Mouse (Mus musculus) yolk sac, embryonic 10.5 days (tissue): ENCODE results near the gene Caskin2.

ENCODE experiments used
- DNase-seq: peaks from one replicate; pipeline ENCODE4 v3.0.0-alpha.2; 2017; ENCODE audit warnings: low spot score

The Caskin2 gene

GRCm38 (mm10) chr11:115831518-115831917 is 18.1 kb upstream of the Caskin2 start:
- DNase-seq, result peak; percentile 75

DNA sequence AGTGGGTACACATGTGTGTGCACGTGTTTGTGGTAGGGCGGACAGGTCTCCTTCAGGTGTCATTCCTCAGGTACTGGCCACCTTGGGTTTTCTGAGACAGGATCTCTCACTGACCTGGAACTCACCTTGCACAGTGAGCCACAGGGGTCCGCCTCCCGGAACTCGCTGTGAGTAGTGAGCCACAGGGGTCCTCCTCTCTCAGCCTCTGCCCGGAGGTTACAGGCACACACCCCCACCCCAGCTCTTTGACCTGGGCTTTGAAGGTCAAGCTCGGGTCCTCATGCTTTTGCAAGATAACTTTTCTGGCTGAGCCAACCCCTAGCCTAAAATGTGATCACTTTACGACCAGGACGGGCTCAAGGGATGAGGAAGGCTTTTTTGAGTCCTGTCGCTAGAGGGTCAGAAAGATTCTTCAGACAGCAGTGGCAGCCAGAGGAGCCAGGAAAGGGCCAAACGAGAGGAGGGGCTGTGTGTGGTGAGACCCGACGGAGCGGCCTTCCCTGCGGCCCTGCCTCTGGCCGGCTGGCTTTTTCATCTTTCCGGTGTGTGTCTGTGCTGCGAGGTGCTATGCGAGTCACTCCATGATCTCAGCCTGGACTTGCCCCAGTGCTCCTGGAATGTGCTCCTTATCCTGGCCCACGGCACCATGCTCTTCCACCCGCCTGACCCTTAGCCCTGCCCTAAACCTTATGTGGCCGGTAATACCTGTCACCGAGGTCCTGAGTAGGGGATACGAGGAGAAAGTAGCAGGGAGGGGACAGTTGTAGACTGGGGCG is 17.3 kb upstream of the Caskin2 start:
- DNase-seq, result peak; percentile 79

DNA sequence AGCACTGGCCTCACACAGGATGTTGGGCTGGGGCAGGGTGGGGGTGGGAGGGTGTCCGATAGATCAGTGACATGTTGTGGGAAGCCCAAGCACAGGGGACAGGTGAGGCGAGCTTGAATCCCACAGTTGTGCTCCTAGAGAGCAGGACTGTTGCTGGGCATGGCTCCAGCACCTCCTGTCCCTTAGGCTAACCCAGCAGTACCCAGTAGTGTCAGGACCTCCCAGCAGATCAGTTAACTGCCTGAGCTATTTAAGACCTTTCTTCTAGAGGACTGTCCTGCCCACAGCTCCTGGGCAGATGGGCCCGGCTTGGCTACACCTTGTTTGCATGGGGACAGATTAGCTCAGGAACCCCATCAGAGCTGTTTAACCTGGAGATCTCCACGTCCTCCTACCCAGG is 15.6 kb upstream of the Caskin2 start:
- DNase-seq, result no peak

DNA sequence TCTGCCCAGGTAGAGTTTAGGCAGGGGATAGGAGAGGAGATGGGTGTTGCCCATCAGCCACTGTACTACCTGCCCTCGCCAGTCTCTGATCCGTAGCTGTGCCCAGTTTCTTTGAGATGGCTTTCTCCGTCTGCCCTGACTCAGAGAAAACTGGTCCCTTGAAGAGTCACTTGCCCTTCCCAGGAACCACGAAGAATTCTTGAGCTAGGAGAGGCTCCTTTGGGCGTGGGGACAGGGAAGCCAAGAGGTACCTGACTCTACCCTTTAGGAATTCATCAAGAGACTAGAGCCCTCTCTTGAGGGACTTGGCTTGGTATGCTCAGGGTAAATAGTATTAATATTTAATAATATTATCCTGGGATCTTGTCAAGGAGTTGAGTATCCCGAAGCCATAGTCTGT is 14.2 kb upstream of the Caskin2 start:
- no peak for DNase-seq

DNA sequence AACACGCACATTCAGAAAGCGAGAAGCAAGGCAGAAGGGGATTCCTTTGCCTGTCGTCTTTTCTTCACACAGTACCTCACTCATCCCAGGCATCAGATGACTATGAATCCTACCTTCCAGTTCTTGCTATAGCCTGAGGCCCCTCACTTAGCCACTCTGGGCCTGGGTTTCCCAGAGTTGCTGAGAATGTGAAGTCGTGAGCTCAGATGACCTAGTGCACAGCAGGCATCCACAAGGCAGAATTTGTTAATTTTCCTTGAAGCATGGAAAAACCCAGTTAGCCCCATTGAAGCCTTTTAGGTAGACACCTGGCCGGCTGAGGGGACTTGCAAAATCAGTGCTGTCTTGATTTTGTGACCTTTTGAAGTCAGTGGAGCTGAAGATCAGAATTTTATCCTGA is 13.0 kb upstream of the Caskin2 start:
- DNase-seq, result no peak

DNA sequence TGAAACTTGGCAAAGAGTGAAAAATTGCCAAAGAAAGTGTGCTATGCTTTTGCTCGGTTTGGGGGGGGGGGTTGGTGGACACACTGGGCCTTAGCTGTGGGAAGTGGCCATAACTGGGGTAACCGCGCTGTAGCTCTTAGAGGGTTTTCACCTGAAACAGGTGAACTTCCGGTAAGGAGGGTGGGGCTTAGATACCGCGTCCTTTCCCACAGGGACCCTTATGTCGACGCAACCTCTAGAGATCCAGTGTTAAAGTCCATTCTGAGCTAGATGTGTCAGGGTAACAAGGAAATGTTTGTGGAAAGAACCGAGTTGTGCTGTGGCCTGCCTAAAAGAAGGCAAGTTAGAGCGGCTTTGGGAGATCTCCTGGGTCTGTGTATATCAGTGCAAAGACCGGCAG is 11.4 kb upstream of the Caskin2 start:
- peak; percentile 57 for DNase-seq

- DNase-seq, result peak; percentile 93
Measured at GRCm38 (mm10) chr11:115823774-115824740, 10.6 kb upstream of the Caskin2 start, which contains the start of gene Llgl2. Gene Llgl2 (plus strand): TSS chr11:115824049.

- no peak for DNase-seq
Measured at GRCm38 (mm10) chr11:115821001-115821400, 7.6 kb upstream of the Caskin2 start.

DNA sequence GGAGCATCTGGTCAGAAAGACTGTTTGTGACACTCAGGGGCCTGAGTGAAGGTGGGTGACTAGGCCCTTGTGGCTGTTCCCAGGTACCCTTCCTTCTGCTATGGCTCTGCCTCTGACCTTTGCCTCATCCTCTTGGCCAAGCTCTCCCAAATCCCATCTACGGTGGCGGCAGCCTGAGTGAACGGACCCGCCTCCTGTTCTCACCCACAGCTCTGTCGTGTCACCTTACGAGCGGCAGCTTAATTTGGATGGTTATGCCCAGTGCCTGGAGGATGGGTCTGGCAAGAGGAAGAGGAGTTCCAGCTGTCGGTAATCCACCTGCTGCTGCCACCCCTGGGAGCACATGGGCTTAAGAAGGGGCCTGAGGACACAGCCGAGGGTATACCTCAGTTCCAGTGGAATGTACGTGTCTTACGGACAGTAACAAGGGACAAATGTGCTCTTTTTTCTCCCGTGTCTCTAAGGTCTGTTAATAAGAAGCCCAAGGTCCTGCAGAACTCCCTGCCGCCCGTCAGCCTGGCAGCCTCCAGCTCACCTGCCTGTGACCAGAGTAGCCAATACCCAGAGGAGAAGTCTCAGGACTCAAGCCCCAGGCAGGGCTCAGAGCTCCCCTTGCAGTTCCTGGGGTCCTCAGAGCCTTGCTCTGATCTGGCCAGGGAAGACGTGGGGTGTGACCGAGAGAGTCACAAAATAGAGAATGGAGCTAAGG is 6.6 kb upstream of the Caskin2 start:
- DNase-seq, result no peak

DNA sequence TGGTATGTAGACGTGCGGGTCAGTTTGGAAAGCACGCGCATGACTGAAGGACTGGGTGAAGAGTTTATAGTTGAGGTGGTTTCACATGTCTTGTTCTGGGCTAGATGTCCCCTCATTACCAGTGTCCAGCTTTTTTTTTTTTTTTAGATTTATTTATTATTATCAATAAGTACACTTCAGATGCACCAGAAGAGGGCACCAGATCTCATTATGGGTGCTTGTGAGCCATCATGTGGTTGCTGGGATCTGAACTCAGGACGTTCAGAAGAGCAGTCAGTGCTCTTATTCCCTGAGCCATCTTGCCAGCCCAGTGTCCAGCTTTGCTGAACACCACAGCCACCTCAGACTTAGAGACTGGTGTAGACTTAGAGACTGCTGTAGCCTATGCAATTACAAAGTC is 3.9 kb upstream of the Caskin2 start:
- no peak for DNase-seq

- peak; percentile 86 for DNase-seq
Measured at GRCm38 (mm10) chr11:115814605-115815450, 1.4 kb upstream of the Caskin2 start, which contains the start of gene Tsen54. Gene Tsen54 (plus strand): TSS chr11:115814724.

DNA sequence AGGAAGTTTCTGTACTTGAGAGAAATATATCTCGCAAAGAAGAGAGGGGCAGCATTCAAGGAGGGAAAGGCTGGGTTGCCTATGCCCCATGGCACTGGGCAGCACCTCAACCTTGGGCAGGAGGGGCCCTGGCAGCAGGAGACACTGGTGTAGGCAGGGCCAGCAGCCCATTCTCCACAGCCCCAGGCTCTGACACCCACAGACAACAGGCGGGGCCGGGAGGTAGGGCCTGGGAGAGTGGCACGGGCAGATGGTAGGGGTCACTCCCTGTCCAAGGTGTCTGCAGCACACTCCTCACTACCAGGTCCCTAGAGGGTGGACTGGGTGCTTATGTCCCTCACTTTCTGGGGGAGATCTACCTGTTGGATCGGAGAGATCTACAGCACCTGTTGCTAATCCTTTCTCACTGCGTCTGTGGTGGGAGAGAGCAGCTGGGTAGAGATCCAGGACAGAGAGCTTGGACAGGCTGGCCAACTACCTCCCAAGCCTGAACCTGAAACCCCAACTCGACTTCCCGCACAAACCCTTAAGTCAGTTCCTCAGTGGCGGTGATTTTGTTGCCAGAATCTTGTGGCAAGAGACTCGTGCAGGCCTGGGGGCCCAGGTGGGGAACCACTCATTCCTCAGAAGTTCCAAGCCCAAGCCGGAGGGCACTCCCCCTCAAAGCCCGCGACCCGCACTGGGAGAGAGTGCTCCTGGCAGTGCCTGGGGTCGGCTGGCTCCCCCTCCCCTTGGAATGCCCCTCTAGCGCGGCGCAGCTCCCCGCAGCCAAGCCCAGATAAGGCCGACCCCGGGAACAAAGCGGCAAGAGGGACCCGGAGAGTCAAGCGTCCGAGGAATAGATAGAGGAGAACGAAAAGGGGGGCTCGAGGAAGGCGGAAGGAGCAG is 662 bp downstream of the Caskin2 start:
- DNase-seq, result no peak

DNA sequence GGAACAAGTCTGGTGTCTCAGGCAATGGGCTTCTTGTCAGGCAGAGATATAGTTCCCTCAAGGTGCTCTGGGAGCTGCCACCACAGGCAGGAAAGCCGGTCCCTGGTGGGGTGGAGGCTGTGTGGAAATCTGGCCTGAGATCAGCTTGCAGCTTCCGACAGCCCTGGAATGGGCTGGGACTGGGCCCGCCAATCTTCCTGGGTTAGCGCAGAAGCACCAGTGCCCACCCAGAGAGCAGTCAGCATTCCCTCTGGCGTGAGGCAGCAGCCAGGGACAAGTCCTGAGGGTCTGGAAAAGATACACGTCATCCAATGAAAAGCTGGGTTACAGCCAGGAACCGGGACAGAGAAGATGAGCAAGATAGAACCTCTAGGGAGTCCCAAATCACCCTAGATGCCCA is 1.3 kb downstream of the Caskin2 start:
- no peak for DNase-seq

DNA sequence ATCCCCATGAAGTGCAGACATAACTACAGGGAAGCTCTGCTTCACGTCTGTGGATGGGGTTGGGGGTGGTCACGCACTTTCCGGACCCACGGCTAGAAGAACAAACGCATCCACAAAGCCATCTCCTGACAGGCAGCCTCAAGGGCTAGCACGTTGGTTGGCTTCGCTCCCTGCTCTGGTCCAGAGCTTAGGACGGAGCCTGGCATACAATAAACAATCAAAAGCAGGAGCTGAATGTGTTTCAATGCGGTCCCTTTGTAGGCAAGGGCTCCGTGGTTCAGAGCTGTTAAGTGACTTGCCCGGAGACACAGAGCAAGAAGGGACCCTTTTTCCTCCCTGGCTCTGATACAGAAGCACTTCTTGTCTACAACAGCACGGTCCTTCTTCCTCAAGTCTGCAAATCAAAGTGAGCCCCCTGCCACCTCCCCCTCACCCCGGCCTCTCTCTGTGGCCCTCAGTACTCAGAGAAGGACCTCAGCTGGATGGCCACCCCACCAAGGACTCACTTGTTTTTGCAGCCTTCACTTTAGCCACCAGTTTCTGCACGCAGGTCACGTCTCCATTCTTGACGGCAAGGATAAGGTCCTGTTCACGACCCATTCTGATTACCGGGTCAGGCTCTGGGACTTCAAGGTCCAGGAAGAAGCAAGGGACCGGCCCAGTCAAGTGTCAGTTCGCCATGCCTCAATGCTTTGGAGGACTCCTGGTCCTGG is 1.9 kb downstream of the Caskin2 start:
- no peak for DNase-seq

- no peak for DNase-seq
Measured at GRCm38 (mm10) chr11:115810377-115810776, 3.1 kb downstream of the Caskin2 start.

GRCm38 (mm10) chr11:115809311-115809781 is 4.1 kb downstream of the Caskin2 start:
- DNase-seq, result no peak

GRCm38 (mm10) chr11:115808696-115809310 is 4.6 kb downstream of the Caskin2 start:
- no peak for DNase-seq

GRCm38 (mm10) chr11:115807971-115808370 is 5.5 kb downstream of the Caskin2 start:
- DNase-seq, result no peak

DNA sequence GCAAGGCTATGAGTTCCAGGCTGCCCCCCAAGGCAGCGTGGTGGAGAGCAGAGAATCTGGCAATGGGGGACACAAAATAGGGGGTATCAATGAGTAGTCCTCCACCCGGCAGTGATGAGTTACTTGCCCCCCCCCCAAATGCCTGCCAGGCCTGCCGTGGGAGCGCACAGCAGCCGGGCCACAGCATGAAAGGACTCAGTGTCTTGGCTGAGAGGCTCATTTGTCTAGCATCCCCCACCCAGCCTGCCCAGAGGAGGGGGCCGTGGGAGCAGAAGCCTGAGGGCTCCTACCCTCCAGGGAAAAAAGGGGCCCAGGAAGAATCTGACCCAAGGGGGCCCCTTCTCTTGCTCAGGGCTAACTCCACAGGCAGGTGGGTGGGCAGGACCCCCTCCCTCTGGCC is 6.1 kb downstream of the Caskin2 start:
- DNase-seq, result no peak
